Mouse (Mus musculus): ENCODE measurements around the gene Hist1h4a. TPM values are rescaled to one million over a fixed set of nuclear protein-coding genes. Genes with fewer than 3 reads are reported as not detected.

The Hist1h4a gene
- total and polyA plus RNA-seq, 2 experiments from 2014 or later, result 0.53 to 958 TPM

GRCm38 (mm10) chr13:23739069-23739921 is 21.7 kb downstream of the Hist1h4a start:
- Histone ChIP-seq H3K27me3 (ENCODE audit: insufficient read depth, low read length) (no peaks in the 10 kb centered on the region), H3K4me2 (ENCODE audit: low read depth, low read length) (peak overlapping the region; percentile 98), H3K9me3 (ENCODE audit: low read length) (no peaks in the 10 kb centered on the region), H3K9ac (replicated peaks; ENCODE audit: low read length) (peak overlapping the region; percentile 74), H3K36me3 (ENCODE audit: insufficient read depth, low read length) (no peaks in the 10 kb centered on the region), H3K27ac (peak overlapping the region; percentile 94), H3K4me3 (ENCODE audit: low read length) (peak overlapping the region; percentile 52), H3K4me1 (ENCODE audit: insufficient read depth, low read length) (peaks cover 6% of the 10 kb centered on the region; the same call in 1 of the 2 replicates)
- ATAC-seq (peak; percentile 93), DNase-seq (ENCODE audit: low spot score) (peak; percentile 97)
- WGBS, result under 1% methylated on average over 39 of the region's 39 CpGs
- no peak for TF ChIP-seq CTCF (IDR thresholded peaks at IDR 0.05; ENCODE audit: low read depth)

- Histone ChIP-seq H3K36me3 (ENCODE audit: insufficient read depth, low read length) (no peaks in the 10 kb centered on the region), H3K27me3 (ENCODE audit: insufficient read depth, low read length) (no peaks in the 10 kb centered on the region), H3K27ac (peak within 1 kb of the TSS; percentile 94), H3K4me1 (ENCODE audit: insufficient read depth, low read length) (peaks cover 6% of the 10 kb centered on the region; the same call in 1 of the 2 replicates), H3K4me3 (ENCODE audit: low read length) (peak within 1 kb of the TSS; percentile 52), H3K9ac (replicated peaks; ENCODE audit: low read length) (peak within 1 kb of the TSS; percentile 74), H3K4me2 (ENCODE audit: low read depth, low read length) (peak within 1 kb of the TSS; percentile 98), H3K9me3 (ENCODE audit: low read length) (no peaks in the 10 kb centered on the region)
- DNase-seq (ENCODE audit: low spot score) (peak; percentile 93), ATAC-seq (peak; percentile 95)
- TF ChIP-seq CTCF (IDR thresholded peaks at IDR 0.05; ENCODE audit: low read depth), result no peak
- WGBS, result under 1% methylated on average over 33 of the region's 38 CpGs
Measured at GRCm38 (mm10) chr13:23738677-23739068, 22.4 kb downstream of the Hist1h4a start, which contains the start of gene Hist1h1c. Hist1h1c (plus strand) TSS chr13:23738808.

- peak overlapping the region; percentile 94 for H3K27ac ChIP-seq
- no peak for TF ChIP-seq CTCF (IDR thresholded peaks at IDR 0.05; ENCODE audit: low read depth)
- whole genome bisulfite sequencing, result 25% methylated on average over 4 of the region's 4 CpGs
- H3K36me3 ChIP-seq (ENCODE audit: insufficient read depth, low read length), result no peaks in the 10 kb centered on the region
- DNase-seq (ENCODE audit: low spot score) (no peak), ATAC-seq (no peak)
- H3K9ac ChIP-seq (replicated peaks; ENCODE audit: low read length), result peak overlapping the region; percentile 74; the same call in 1 of the 2 replicates
- peak overlapping the region; percentile 52; the same call in 1 of the 2 replicates for H3K4me3 ChIP-seq (ENCODE audit: low read length)
- H3K9me3 ChIP-seq (ENCODE audit: low read length), result no peaks in the 10 kb centered on the region
- H3K27me3 ChIP-seq (ENCODE audit: insufficient read depth, low read length), result no peaks in the 10 kb centered on the region
- H3K4me2 ChIP-seq (ENCODE audit: low read depth, low read length), result peak overlapping the region; percentile 98
- H3K4me1 ChIP-seq (ENCODE audit: insufficient read depth, low read length), result peaks cover 6% of the 10 kb centered on the region; the same call in 1 of the 2 replicates
Measured at GRCm38 (mm10) chr13:23738041-23738440, 23.0 kb downstream of the Hist1h4a start.

GRCm38 (mm10) chr13:23737091-23737490 is 23.9 kb downstream of the Hist1h4a start:
- Histone ChIP-seq H3K4me3 (ENCODE audit: low read length) (no peak overlapping the region), H3K9ac (replicated peaks; ENCODE audit: low read length) (no peak overlapping the region), H3K9me3 (ENCODE audit: low read length) (no peaks in the 10 kb centered on the region), H3K27ac (no peak overlapping the region), H3K36me3 (ENCODE audit: insufficient read depth, low read length) (no peaks in the 10 kb centered on the region), H3K27me3 (ENCODE audit: insufficient read depth, low read length) (no peaks in the 10 kb centered on the region), H3K4me2 (ENCODE audit: low read depth, low read length) (no peak overlapping the region), H3K4me1 (ENCODE audit: insufficient read depth, low read length) (peaks cover 6% of the 10 kb centered on the region; the same call in 1 of the 2 replicates)
- TF ChIP-seq CTCF (IDR thresholded peaks at IDR 0.05; ENCODE audit: low read depth), result no peak
- 88% methylated on average over 5 of the region's 5 CpGs for WGBS
- no peak for DNase-seq (ENCODE audit: low spot score)
- no peak for ATAC-seq

- Histone ChIP-seq H3K9ac (replicated peaks; ENCODE audit: low read length) (no peak overlapping the region), H3K27me3 (ENCODE audit: insufficient read depth, low read length) (no peaks in the 10 kb centered on the region), H3K4me1 (ENCODE audit: insufficient read depth, low read length) (no peaks in the 10 kb centered on the region), H3K9me3 (ENCODE audit: low read length) (no peaks in the 10 kb centered on the region), H3K4me3 (ENCODE audit: low read length) (no peak overlapping the region), H3K36me3 (ENCODE audit: insufficient read depth, low read length) (no peaks in the 10 kb centered on the region), H3K27ac (no peak overlapping the region), H3K4me2 (ENCODE audit: low read depth, low read length) (no peak overlapping the region)
- TF ChIP-seq CTCF (IDR thresholded peaks at IDR 0.05; ENCODE audit: low read depth), result peak; percentile 88
- DNase-seq (ENCODE audit: low spot score) (peak; percentile 72), ATAC-seq (0 out of 2 replicates have a peak, but pooled peaks have one; percentile 49)
- WGBS, result 23% methylated on average over 8 of the region's 8 CpGs
Measured at GRCm38 (mm10) chr13:23732156-23732804, 28.8 kb downstream of the Hist1h4a start.

GRCm38 (mm10) chr13:23730479-23730878 is 30.6 kb downstream of the Hist1h4a start:
- ATAC-seq (no peak), DNase-seq (ENCODE audit: low spot score) (no peak)
- H3K4me1 ChIP-seq (ENCODE audit: insufficient read depth, low read length), result no peaks in the 10 kb centered on the region
- H3K9me3 ChIP-seq (ENCODE audit: low read length), result no peaks in the 10 kb centered on the region
- no peak overlapping the region for H3K4me3 ChIP-seq (ENCODE audit: low read length)
- H3K36me3 ChIP-seq (ENCODE audit: insufficient read depth, low read length), result no peaks in the 10 kb centered on the region
- WGBS, result 49% methylated on average over 8 of the region's 8 CpGs
- no peak for TF ChIP-seq CTCF (IDR thresholded peaks at IDR 0.05; ENCODE audit: low read depth)
- no peak overlapping the region for H3K9ac ChIP-seq (replicated peaks; ENCODE audit: low read length)
- H3K4me2 ChIP-seq (ENCODE audit: low read depth, low read length), result no peak overlapping the region
- no peaks in the 10 kb centered on the region for H3K27me3 ChIP-seq (ENCODE audit: insufficient read depth, low read length)
- H3K27ac ChIP-seq, result no peak overlapping the region
